Mouse (Mus musculus) heart, postnatal 14 days (tissue): ENCODE measurements around the gene Rogdi. TPM values are rescaled to one million over a fixed set of nuclear protein-coding genes. Genes with fewer than 3 reads are reported as not detected.

Experiments
- DNase-seq, 2 experiments: peaks; one replicate each; pipeline ENCODE4 v3.0.0; 2021 to 2022
- intact Hi-C: fragments of 180-260 bp; cut with DNase I; formaldehyde crosslinking; loops from one replicate; pipeline ENCODE4 v1.15.1; 2025
- long read RNA-seq, 2 experiments: library from polyadenylated mRNA; stranded (forward); transcript quantifications; one replicate each; pipeline ENCODE4 v2.0.0; 2021
- total RNA-seq, 2 experiments: library from RNA; stranded (reverse); gene quantifications; 2 replicates each; pipeline ENCODE4 v1.2.3; 2021

Rogdi gene
- 10 to 100 TPM; 22.8 to 24.8 TPM for total RNA-seq
- long read RNA-seq, experiment 1, transcript Rogdi-207 (11 exons, 1,355 nt) = major isoform, 39 of 44 reads
- long read RNA-seq, experiment 1, partial matches to known transcripts = 0 of 44 reads
- long read RNA-seq, experiment 1, other reads (novel, unspliced or antisense) = 5 of 44 reads
- long read RNA-seq, experiment 2, transcript Rogdi-207 (11 exons, 1,355 nt) = major isoform, 25 of 29 reads
- long read RNA-seq, experiment 2, partial matches to known transcripts = 0 of 29 reads
- long read RNA-seq, experiment 2, other reads (novel, unspliced or antisense) = 4 of 29 reads

- intact Hi-C loops = loop anchor here (2.0 kb wide), 2 partner anchors 38 to 48 kb away; partner anchors contain the start of genes Anks3 and Ubn1
- DNase-seq = peak; percentile 96 to 97
These were observed at the start of gene Rogdi for GRCm38 (mm10) chr16:5013054-5013838. Gene Rogdi, minus strand, starts transcription at chr16:5013553.

GRCm38 (mm10) chr16:5058114-5058513 lies 44.8 kb upstream of the Rogdi start:
- no peak for DNase-seq
- intact Hi-C loops = loop anchor here (5.0 kb wide), 1 partner anchor 139 kb away; no protein-coding TSS in a partner anchor

DNA sequence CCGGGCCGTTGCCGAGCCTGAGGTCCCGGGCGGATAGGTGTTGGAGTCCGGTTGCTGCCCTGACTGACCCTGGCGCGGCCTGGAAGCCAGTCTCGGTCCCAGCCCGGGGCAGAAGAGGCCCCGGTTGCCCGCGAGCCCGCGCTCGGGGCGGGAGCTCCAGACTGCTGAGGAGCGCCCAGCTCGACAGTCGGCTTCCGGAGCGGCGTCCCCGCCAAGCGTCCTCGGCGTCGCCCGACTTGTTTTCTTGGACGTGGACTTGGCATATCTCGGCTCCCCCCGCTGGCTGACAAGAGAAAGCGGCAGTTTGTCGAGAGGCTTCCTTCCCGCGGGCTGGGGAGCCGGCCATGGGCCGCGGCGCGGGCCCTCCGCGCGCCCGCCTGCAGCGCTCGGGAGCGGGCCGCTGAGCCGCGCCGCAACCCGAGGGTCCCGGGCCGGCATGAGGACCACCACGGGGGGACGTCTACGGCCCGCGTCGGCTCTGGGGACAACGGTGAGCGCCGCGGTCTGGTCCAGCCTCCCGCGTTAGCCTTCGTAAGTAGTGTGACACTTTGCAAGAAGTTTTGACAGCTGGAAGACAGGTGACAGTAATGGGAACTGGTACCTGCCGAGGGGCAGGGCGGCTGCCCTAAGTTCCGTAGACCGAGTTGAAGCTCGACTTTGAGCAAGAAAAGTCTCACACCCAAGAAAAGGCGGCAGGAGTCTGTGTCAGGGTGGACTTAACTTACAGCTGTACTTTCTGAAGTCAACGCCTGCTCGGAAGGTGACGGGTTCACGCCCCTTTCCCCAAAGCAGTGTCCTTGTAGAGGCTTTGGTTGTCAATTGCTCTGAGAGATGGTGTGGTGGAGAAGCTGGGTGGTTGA lies 37.1 kb upstream of the Rogdi start:
- peak; percentile 83 for DNase-seq
- intact Hi-C loops = loop anchor here (2.0 to 5.0 kb wide), 2 partner anchors 38 to 97 kb away; partner anchors contain the start of genes Rogdi and Sec14l5

DNA sequence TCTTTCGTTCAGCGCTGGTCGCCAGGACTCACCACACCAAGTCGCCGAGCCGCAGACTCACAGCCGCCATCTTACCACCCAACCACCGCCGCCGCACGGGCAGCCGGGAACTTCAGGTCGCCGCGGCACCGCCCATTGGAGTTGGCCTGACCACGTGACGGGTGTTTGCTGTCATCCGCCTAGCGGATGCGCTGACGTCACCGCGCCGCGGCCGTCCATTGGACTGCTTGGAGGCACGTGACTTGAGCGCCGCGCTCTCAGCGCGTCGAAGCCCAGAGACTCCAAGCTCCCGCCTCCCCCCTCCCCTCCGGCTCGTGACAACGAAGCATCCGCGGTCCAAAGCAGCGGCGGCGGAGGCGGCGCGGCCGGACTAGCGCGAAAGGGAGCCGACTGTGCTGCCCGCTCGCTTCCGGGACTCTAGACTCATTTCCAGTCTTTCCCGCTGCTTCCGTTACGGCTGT lies 36.5 kb upstream of the Rogdi start, which contains the start of the genes Glyr1 and Ubn1:
Gene Glyr1 (minus strand): TSS at position 90 of the 461 bp plus-strand sequence.
Gene Ubn1 (plus strand): TSS at position 284 of the 461 bp plus-strand sequence.
- peak; percentile 99 for DNase-seq
- intact Hi-C loops = loop anchor here (2.0 to 5.0 kb wide), 2 partner anchors 37 to 97 kb away; partner anchors contain the start of genes Rogdi and Sec14l5

DNA sequence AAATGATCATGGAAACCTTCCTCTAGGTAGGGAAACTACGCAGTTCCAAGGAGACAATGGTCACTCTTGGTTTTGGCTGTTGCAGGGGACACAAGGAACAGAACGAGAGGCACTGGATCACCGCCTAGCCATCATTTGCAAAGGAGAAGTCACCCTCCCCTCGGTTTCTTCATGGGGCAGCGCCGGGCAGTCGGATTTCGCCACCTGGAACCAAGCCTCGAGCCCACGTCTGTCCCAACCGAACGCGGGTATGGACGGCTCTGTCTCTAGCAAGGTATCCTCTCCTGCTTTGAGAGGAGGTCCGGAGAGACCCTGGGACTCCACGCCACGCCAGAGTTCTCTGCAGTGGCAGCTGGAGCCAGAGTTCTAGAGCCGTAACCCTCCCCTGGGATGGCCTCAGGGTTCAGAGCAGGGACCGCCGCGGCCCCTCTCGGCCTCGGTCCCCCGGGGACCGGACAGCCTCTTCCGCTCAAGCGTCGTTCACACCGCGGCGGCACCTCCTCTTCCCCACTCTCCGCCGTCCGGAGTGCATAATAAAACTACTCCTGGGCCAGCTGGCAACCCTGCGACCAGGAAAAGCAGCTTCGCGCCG lies 35.9 kb upstream of the Rogdi start:
- no peak for DNase-seq
- intact Hi-C loops = no loop called here

- intact Hi-C loops = no loop called here
- no peak for DNase-seq
These were observed 32.0 kb upstream of the Rogdi start for GRCm38 (mm10) chr16:5045322-5045721.

GRCm38 (mm10) chr16:5036649-5037234 lies 23.4 kb upstream of the Rogdi start:
- intact Hi-C loops = no loop called here
- DNase-seq = peak; percentile 25 to 26

DNA sequence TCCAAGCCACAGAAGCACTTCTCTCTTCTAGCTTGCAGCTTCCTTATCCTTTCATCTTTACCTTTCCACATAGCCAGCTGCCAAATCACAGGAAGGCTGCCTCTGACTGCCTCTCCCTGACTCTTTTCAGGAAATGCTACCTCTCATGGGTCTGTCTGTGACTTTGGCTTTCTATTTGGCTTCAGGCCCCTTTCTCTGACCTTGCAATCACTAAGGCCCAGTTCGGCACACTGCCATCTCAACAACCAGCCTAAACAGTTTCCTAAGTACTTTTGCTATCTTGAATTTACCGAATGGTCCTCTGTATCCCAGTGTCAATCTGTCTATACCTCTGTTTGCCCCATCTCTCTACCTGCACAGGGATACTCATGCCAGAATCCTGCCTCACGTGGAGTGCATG lies 22.2 kb upstream of the Rogdi start:
- no peak for DNase-seq
- intact Hi-C loops = no loop called here

GRCm38 (mm10) chr16:5029847-5030246 lies 16.5 kb upstream of the Rogdi start:
- intact Hi-C loops = loop anchor here (10.0 kb wide), 1 partner anchor 335 kb away; no protein-coding TSS in a partner anchor
- DNase-seq = no peak

- no peak for DNase-seq
- intact Hi-C loops = loop anchor here (5.0 to 10.0 kb wide), 2 partner anchors 53 to 329 kb away; no protein-coding TSS in a partner anchor
These were observed 10.7 kb upstream of the Rogdi start for GRCm38 (mm10) chr16:5024021-5024420.

- no peak for DNase-seq
- intact Hi-C loops = no loop called here
These were observed 1.2 kb upstream of the Rogdi start for GRCm38 (mm10) chr16:5014578-5014977.

- no peak for DNase-seq
- intact Hi-C loops = loop anchor here (2.0 kb wide), 2 partner anchors 38 to 48 kb away; partner anchors contain the start of genes Anks3 and Ubn1
These were observed 1.0 kb downstream of the Rogdi start for GRCm38 (mm10) chr16:5012036-5013005.

DNA sequence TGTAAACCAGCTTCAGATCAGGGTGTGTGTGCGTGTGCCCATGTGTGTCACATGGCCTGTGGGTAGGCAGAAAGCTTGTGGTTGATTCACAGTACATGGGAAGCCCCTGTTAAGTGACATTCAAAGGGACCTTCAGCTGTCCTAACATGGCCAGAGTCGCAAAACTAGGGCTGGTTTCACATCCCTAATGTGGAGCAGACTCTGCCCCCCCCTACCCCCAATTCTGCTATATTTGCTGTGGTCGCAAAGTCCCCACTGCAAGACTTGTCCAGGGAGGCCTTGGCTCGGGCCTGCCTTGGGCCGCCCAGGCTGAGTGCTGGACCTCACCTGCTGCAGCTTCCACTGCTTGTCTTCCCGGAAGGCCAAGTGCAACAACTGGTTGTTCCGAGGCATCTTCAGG lies 2.1 kb downstream of the Rogdi start:
- intact Hi-C loops = no loop called here

DNA sequence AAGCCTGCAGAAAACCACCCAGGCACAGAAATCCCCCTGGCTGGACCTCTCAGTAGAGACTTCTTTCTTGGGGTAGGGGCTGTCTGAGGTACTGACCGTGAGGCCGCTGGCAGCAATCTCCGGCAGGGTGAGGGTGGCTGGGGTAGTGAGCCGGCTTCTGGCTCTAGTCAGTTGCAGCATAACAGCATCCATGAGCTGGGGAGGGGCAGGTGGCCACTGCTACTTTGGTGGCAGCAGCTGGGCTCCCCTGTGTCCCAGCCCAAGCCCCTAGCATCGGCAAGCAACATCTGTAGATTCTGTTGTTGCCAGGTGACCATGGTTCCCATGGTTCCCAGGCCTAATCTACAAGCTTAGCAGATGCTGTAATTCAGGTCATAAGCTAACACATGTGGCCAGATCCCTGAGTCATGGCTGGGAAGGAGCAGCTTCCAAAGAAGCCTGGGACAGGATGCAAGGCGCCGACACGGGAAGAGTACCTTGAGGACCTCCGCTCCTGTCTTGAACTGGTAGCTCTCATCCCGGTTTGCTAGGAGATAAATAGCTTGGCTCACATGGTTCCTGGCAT lies 2.9 kb downstream of the Rogdi start:
- peak in 1 of 2 experiments; percentile 12 for DNase-seq
- intact Hi-C loops = no loop called here

More for the DNA sequence above, 2.1 kb downstream of the Rogdi start:
- DNase-seq = no peak

GRCm38 (mm10) chr16:5008076-5008475 lies 5.3 kb downstream of the Rogdi start:
- intact Hi-C loops = no loop called here
- DNase-seq = no peak

GRCm38 (mm10) chr16:5007492-5007891 lies 5.9 kb downstream of the Rogdi start:
- no peak for DNase-seq
- intact Hi-C loops = no loop called here

DNA sequence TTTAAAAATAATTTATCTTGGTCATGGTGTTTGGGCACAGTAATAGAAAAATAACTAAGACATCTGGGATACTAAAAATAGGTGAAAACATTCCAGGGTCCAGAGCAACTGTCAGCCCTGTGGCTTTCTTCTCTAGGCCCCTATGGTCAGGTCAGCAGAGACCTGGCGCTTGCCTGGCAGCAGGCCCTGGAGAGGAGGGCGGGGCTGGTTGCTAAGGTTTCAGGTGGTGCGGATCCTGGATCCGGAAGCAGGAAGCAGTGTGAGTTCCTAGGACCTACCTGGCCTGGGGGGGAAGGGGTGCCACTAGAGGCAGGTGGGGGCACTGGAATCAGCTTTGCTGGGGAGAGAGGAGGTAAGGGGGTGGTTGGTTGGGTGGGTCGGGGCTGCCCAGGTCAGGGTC lies 6.3 kb downstream of the Rogdi start, which contains the start of gene Smim22:
Gene Smim22 (plus strand): TSS at position 222 of the 400 bp plus-strand sequence.
- intact Hi-C loops = no loop called here
- no peak for DNase-seq

DNA sequence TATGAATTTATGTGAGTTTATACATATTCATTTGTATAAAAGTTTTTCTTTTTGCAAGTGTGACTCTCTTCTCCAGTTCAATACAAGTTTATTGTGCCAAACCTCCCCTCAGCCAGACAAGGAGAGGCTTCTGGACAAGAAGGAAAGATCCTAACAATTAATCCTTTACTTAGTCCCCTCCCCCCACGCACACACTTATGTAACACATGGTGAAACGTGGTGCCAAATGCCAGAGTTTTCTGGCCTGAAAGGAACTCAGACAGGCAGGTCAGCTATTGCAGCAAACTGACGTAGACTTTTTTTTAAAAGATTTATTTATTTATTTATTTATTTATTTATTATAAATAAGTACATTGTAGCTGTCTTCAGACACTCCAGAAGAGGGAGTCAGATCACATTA lies 12.7 kb downstream of the Rogdi start:
- DNase-seq = no peak
- intact Hi-C loops = no loop called here
